Comparison of ENCODE assay signal across 21 mouse cellular contexts in the genomic region with DNA sequence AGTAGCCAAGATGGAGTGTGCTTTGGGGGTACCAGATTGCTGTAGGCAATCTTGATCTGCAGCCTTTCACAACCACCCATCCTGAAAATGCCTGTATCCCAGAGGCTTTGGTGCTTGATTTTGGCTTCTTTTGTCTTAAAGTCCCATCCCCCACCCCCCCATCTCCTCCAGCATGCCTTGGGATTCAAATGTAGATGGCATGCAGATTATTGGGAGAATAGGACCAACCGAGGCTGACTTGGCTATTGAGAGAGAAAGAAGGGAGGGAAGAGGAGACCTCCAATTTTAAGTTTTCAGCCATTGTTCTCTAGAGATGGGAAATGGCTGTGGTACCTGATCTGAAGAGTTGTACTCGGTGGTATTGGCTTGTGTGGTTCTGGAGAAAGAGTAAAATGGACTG.
DNase-seq lines count a peak whose midpoint lies in the region; ATAC-seq and TF ChIP-seq lines count a peak whose summit lies in the region.
"Had no signal": no experiment of that assay in that cellular context is flagged by ENCODE, and none has a peak within 500 bp of the region (broad histone marks: within the 10 kb centered on the region; RNA-seq: fewer than 3 reads in every experiment).

No protein-coding gene starts in this region.

- H3K27me3 ChIP-seq in E14TG2a.4 (ENCODE audit: insufficient read depth, low read length) (no peaks in the 10 kb centered on the region), ES-Bruce4 (ENCODE audit: control insufficient read depth, insufficient read depth, low read length, poor library complexity, severe bottlenecking) (no peaks in the 10 kb centered on the region)
- peaks cover 33% of the 10 kb centered on the region for H3K27me3 ChIP-seq in midbrain, embryonic 13.5 days
- H3K27me3 ChIP-seq in lung, postnatal 0 days (replicated peaks; ENCODE audit: insufficient read depth, low read length): no peaks in the 10 kb centered on the region

- WGBS in midbrain, embryonic 13.5 days: 8% methylated on average over 2 of the region's 2 CpGs
- 45% methylated on average over 2 of the region's 2 CpGs for WGBS in lung, postnatal 0 days

- no peak for ATAC-seq in midbrain, embryonic 13.5 days
- ATAC-seq in lung, postnatal 0 days: no peak
- ATAC-seq: activated CD4-positive, CD25-positive, alpha-beta regulatory T cell, adult 4 months; forebrain, embryonic 13.5 days; forebrain, embryonic 15.5 days; forebrain, postnatal 0 days had no signal

- no peak overlapping the region for H3K4me2 ChIP-seq in midbrain, embryonic 13.5 days (replicated peaks)
- no peak overlapping the region for H3K4me2 ChIP-seq in lung, postnatal 0 days (replicated peaks; ENCODE audit: low read depth, low read length)
- H3K4me2 ChIP-seq: embryonic facial prominence, embryonic 12.5 days; forebrain, embryonic 13.5 days; forebrain, embryonic 15.5 days had no signal

- H3K27ac ChIP-seq in ES-Bruce4 (ENCODE audit: insufficient read depth, low read length) (peak overlapping the region; percentile 100), ES-E14 (ENCODE audit: insufficient read depth, low read depth, low read length, poor library complexity, severe bottlenecking) (peak overlapping the region; percentile 87; the same call in 1 of the 2 replicates)
- H3K27ac ChIP-seq in midbrain, embryonic 13.5 days: no peak overlapping the region
- no peak overlapping the region for H3K27ac ChIP-seq in lung, postnatal 0 days (ENCODE audit: low read length)
- H3K27ac ChIP-seq: embryonic facial prominence, embryonic 10.5 days; embryonic facial prominence, embryonic 12.5 days; forebrain, embryonic 13.5 days; forebrain, embryonic 15.5 days had no signal

- DNase-seq in ES-E14 (ENCODE audit: low read depth, low spot score): peak; percentile 89
- DNase-seq in WW6 (ENCODE audit: low read depth, low spot score): peak; percentile 71
- no peak for DNase-seq in cerebellum, postnatal 36 days
- DNase-seq in spleen, adult 12 weeks (ENCODE audit: low spot score): no peak
- DNase-seq in lung, postnatal 0 days (ENCODE audit: low spot score): no peak
- DNase-seq: adrenal gland, adult 8-10 months; adrenal gland, postnatal 14 days; adrenal gland, postnatal 36 days; cerebellum, adult 11-12 months; cerebellum, adult 2 months; cerebellum, adult 9-11 months; cerebellum, postnatal 14 days; forebrain, postnatal 0 days had no signal

- in situ Hi-C loops in ES-E14 (cut with MboI; ENCODE audit: low sequenced_read_pairs in 2 of 2, unreplicated experiment in 2 of 2): no loop called here

- H3K4me1 ChIP-seq in E14TG2a.4 (replicated peaks; ENCODE audit: low read depth, low read length) (peaks cover 39% of the 10 kb centered on the region), ES-Bruce4 (ENCODE audit: control insufficient read depth, insufficient read depth, low read length) (peaks cover 2% of the 10 kb centered on the region), ES-E14 (ENCODE audit: control insufficient read depth in 2 of 2, insufficient read depth in 2 of 2, low read length in 2 of 2, poor library complexity in 1 of 2) (peaks cover 3 to 5% of the 10 kb centered on the region in 2 experiments; a peak in 3 of 4 replicates)
- H3K4me1 ChIP-seq in midbrain, embryonic 13.5 days (replicated peaks): peaks cover 18% of the 10 kb centered on the region
- peaks cover 7% of the 10 kb centered on the region; the same call in 1 of the 2 replicates for H3K4me1 ChIP-seq in lung, postnatal 0 days (ENCODE audit: insufficient read depth, low read depth, low read length)

- TF ChIP-seq POLR2A in ES-Bruce4 (IDR thresholded peaks at IDR 0.05; ENCODE audit: insufficient read depth, low read length): peak; percentile 62

- no peak for TF ChIP-seq CTCF in E14TG2a.4 (conservative IDR thresholded peaks at IDR 0.05; ENCODE audit: low read length)
- TF ChIP-seq CTCF in ES-Bruce4 (IDR thresholded peaks at IDR 0.05; ENCODE audit: low read depth, low read length): no peak
- TF ChIP-seq CTCF in lung, postnatal 0 days (IDR thresholded peaks at IDR 0.05): no peak

- H3K4me3 ChIP-seq in E14TG2a.4 (replicated peaks; ENCODE audit: low read length) (peak overlapping the region; percentile 88), ES-Bruce4 (ENCODE audit: low read depth, low read length) (peak overlapping the region; percentile 61), ES-E14 (ENCODE audit: insufficient read depth in 1 of 2, low read depth in 1 of 2, low read length in 2 of 2, poor library complexity in 1 of 2, severe bottlenecking in 1 of 2) (peak overlapping the region; percentile 74 to 84)
- no peak overlapping the region for H3K4me3 ChIP-seq in midbrain, embryonic 13.5 days (replicated peaks)
- no peak overlapping the region for H3K4me3 ChIP-seq in lung, postnatal 0 days (ENCODE audit: low read depth, low read length)
- H3K4me3 ChIP-seq: embryonic facial prominence, embryonic 10.5 days; embryonic facial prominence, embryonic 12.5 days; forebrain, embryonic 13.5 days; forebrain, embryonic 15.5 days had no signal

- H3K9ac ChIP-seq in ES-Bruce4 (ENCODE audit: low read depth, poor library complexity, severe bottlenecking) (peak overlapping the region; percentile 96), ES-E14 (ENCODE audit: insufficient read depth, low read depth, low read length, poor library complexity, severe bottlenecking) (peak overlapping the region; percentile 75; the same call in 1 of the 2 replicates)
- no peak overlapping the region for H3K9ac ChIP-seq in midbrain, embryonic 13.5 days (replicated peaks)
- H3K9ac ChIP-seq in lung, postnatal 0 days (replicated peaks; ENCODE audit: low read depth): no peak overlapping the region
- H3K9ac ChIP-seq: embryonic facial prominence, embryonic 12.5 days; forebrain, embryonic 13.5 days; forebrain, embryonic 15.5 days; forebrain, postnatal 0 days had no signal

- peak; percentile 84 for TF ChIP-seq EP300 in ES-Bruce4 (IDR thresholded peaks at IDR 0.05; ENCODE audit: insufficient read depth, low read depth, low read length)
- TF ChIP-seq EP300 in lung, postnatal 0 days (IDR thresholded peaks at IDR 0.05): no peak

- H3K9me3 ChIP-seq in E14TG2a.4 (ENCODE audit: low read length) (no peaks in the 10 kb centered on the region), ES-Bruce4 (replicated peaks; ENCODE audit: control insufficient read depth, insufficient read depth, low read length, poor library complexity, severe bottlenecking) (no peaks in the 10 kb centered on the region), ES-E14 (ENCODE audit: control insufficient read depth, insufficient read depth, low read depth, low read length) (no peaks in the 10 kb centered on the region)
- no peaks in the 10 kb centered on the region for H3K9me3 ChIP-seq in midbrain, embryonic 13.5 days
- no peaks in the 10 kb centered on the region for H3K9me3 ChIP-seq in lung, postnatal 0 days (ENCODE audit: low read length)
- H3K9me3 ChIP-seq: embryonic facial prominence, embryonic 10.5 days; embryonic facial prominence, embryonic 12.5 days; forebrain, embryonic 13.5 days; forebrain, embryonic 15.5 days had no signal

- H3K36me3 ChIP-seq in E14TG2a.4 (ENCODE audit: insufficient read depth, low read length) (no peaks in the 10 kb centered on the region), ES-Bruce4 (ENCODE audit: control insufficient read depth, insufficient read depth, low read length, poor library complexity, severe bottlenecking) (no peaks in the 10 kb centered on the region), ES-E14 (ENCODE audit: control insufficient read depth, insufficient read depth, low read length, poor library complexity, severe bottlenecking) (no peaks in the 10 kb centered on the region)
- H3K36me3 ChIP-seq in midbrain, embryonic 13.5 days: no peaks in the 10 kb centered on the region
- no peaks in the 10 kb centered on the region for H3K36me3 ChIP-seq in lung, postnatal 0 days (ENCODE audit: insufficient read depth, low read length)
- H3K36me3 ChIP-seq: embryonic facial prominence, embryonic 10.5 days; embryonic facial prominence, embryonic 12.5 days; forebrain, embryonic 15.5 days had no signal

TF ChIP-seq in ES-E14, 5 proteins besides CTCF, POLR2A, EP300 and RAD21:
- peak; percentile 81 for TF ChIP-seq CHD2 (IDR thresholded peaks at IDR 0.05; ENCODE audit: low read depth, low read length)
- TF ChIP-seq MAFK (IDR thresholded peaks at IDR 0.05; ENCODE audit: insufficient read depth, low read depth, low read length): no peak
TF ChIP-seq in ES-E14: peak in this region for 1.

Comparison
In these comparisons a context has a peak if more than half of its experiments do, and no peak if none do; other contexts are left out.
1. H3K4me3 ChIP-seq: peak in E14TG2a.4 (single experiment), ES-Bruce4 (single experiment) and ES-E14 (2 of 2); none in midbrain, embryonic 13.5 days (single experiment) and lung, postnatal 0 days (single experiment).
2. H3K27ac ChIP-seq: peak in ES-Bruce4 (single experiment) and ES-E14 (single experiment); none in midbrain, embryonic 13.5 days (single experiment) and lung, postnatal 0 days (single experiment).
3. H3K9ac ChIP-seq: peak in ES-Bruce4 (single experiment) and ES-E14 (single experiment); none in midbrain, embryonic 13.5 days (single experiment) and lung, postnatal 0 days (single experiment).
4. DNase-seq: peak in ES-E14 (single experiment) and WW6 (single experiment); none in cerebellum, postnatal 36 days (0 of 2), spleen, adult 12 weeks (single experiment) and lung, postnatal 0 days (single experiment).